Mouse (Mus musculus) megakaryocyte, embryonic 14.5 days (primary cell): ENCODE results near the gene Rsg1. TPM values are rescaled to one million over a fixed set of nuclear protein-coding genes. Genes with fewer than 3 reads are reported as not detected.

Experiments
- H3K27me3 ChIP-seq: replicated peaks from 2 replicates; pipeline ENCODE3; 2012; ENCODE audit warnings: inconsistent platforms
- H3K36me3 ChIP-seq: replicated peaks from 2 replicates; pipeline ENCODE3; 2012; ENCODE audit warnings: low read length, inconsistent platforms, mixed read lengths
- H3K4me1 ChIP-seq: 2 replicates; pipeline ENCODE4 v1.6.1; 2012; ENCODE audit warnings: inconsistent platforms
- H3K4me3 ChIP-seq: replicated peaks from 2 replicates; pipeline ENCODE3; 2012; ENCODE audit warnings: moderate library complexity, mild to moderate bottlenecking, inconsistent platforms
- H3K9me3 ChIP-seq: 2 replicates; pipeline ENCODE4 v1.6.1; 2012; ENCODE audit warnings: inconsistent platforms
- FLI1 ChIP-seq: IDR thresholded peaks from 2 replicates; pipeline ENCODE4 v1.6.1; 2012; ENCODE audit warnings: low read length, inconsistent platforms, mixed read lengths
- GATA1 ChIP-seq: IDR thresholded peaks from 3 replicates; pipeline ENCODE4 v1.6.1; 2012; ENCODE audit warnings: mixed read lengths, low read length, inconsistent platforms, borderline replicate concordance
- polyA plus RNA-seq: library from polyadenylated mRNA; stranded (reverse); fragments of >175 nt; gene quantifications from 2 replicates; pipeline ENCODE4 v1.2.3, GENCODE M21; 2012; ENCODE audit warnings: low replicate concordance; ENCODE audit not compliant: insufficient read depth

The Rsg1 gene
- polyA plus RNA-seq, 1 experiment, result not detected

DNA sequence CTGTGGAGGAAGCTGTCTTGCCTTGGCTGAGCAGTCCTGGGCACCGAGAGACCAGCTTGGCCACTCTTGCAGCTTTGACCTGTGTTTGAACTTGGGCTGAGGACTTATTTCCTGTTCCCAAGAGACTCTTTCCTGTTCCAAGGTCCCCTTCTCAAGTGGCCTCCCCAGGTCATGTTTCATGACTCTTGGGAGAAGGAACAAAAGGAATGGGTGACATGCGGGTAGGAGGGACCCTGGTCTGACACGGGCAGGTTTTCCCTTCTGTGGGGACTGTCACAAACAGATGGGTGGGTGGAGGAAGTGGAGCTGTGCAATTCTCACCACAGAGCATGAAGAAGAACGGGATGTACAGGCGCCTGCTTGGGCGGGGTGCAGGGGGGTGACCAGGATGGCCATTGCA lies 58.0 kb downstream of the Rsg1 start:
- Histone ChIP-seq H3K36me3 (no peaks in the 10 kb centered on the region), H3K4me3 (peak overlapping the region; percentile 23), H3K9me3 (peaks cover 19% of the 10 kb centered on the region), H3K27me3 (peaks cover 62% of the 10 kb centered on the region), H3K4me1 (peaks cover 14% of the 10 kb centered on the region; the same call in 1 of the 2 replicates)
- TF ChIP-seq GATA1 (no peak), FLI1 (no peak)

GRCm38 (mm10) chr4:141272878-141273277 lies 59.1 kb downstream of the Rsg1 start:
- TF ChIP-seq GATA1, result no peak
- TF ChIP-seq FLI1, result no peak
- no peaks in the 10 kb centered on the region for H3K36me3 ChIP-seq
- H3K27me3 ChIP-seq, result peaks cover 71% of the 10 kb centered on the region
- peak overlapping the region; percentile 62 for H3K4me3 ChIP-seq
- H3K9me3 ChIP-seq, result peaks cover 17% of the 10 kb centered on the region
- peaks cover 20% of the 10 kb centered on the region for H3K4me1 ChIP-seq

GRCm38 (mm10) chr4:141273296-141273695 lies 59.5 kb downstream of the Rsg1 start:
- H3K4me1 ChIP-seq, result peaks cover 24% of the 10 kb centered on the region
- TF ChIP-seq GATA1, result no peak
- TF ChIP-seq FLI1, result no peak
- H3K27me3 ChIP-seq, result peaks cover 75% of the 10 kb centered on the region
- no peaks in the 10 kb centered on the region for H3K36me3 ChIP-seq
- H3K9me3 ChIP-seq, result peaks cover 13% of the 10 kb centered on the region
- H3K4me3 ChIP-seq, result peak overlapping the region; percentile 62

- Histone ChIP-seq H3K4me3 (no peak overlapping the region), H3K4me1 (peaks cover 26% of the 10 kb centered on the region), H3K9me3 (peaks cover 11% of the 10 kb centered on the region), H3K36me3 (no peaks in the 10 kb centered on the region), H3K27me3 (peaks cover 84% of the 10 kb centered on the region)
- TF ChIP-seq FLI1, result no peak
Observed at GRCm38 (mm10) chr4:141274485-141275341, 61.0 kb downstream of the Rsg1 start.

Other genes with a start within 250 kb of the Rsg1 start
- gene Atp13a2, start 227.1 kb upstream of the Rsg1 start, polyA plus RNA-seq, result 373 and 691 TPM in 2 replicates
- gene Mfap2, start 203.5 kb upstream of the Rsg1 start, polyA plus RNA-seq, result not detected in 2 replicates
- 4.0 and 4.2 TPM in 2 replicates for gene Crocc, start 153.4 kb upstream of the Rsg1 start, polyA plus RNA-seq
- 110 and 207 TPM in 2 replicates for gene Necap2, start 135.6 kb upstream of the Rsg1 start, polyA plus RNA-seq
- not detected in 2 replicates for gene Spata21, start 125.6 kb upstream of the Rsg1 start, polyA plus RNA-seq
- 136 and 184 TPM in 2 replicates for gene Szrd1, start 74.2 kb upstream of the Rsg1 start, polyA plus RNA-seq
- 9.1 and 10.9 TPM in 2 replicates for gene Fbxo42, start 66.0 kb upstream of the Rsg1 start, polyA plus RNA-seq
- 0.64 TPM in 1 of 2 replicates, not detected in the other for gene Arhgef19, start 25.5 kb downstream of the Rsg1 start, polyA plus RNA-seq
- gene Epha2, start 87.3 kb downstream of the Rsg1 start, polyA plus RNA-seq, result not detected in 2 replicates
- not detected in 2 replicates for gene Fam131c, start 154.3 kb downstream of the Rsg1 start, polyA plus RNA-seq
- not detected in 2 replicates for gene Clcnka, start 184.8 kb downstream of the Rsg1 start, polyA plus RNA-seq
- gene Clcnkb, start 202.1 kb downstream of the Rsg1 start, polyA plus RNA-seq, result not detected in 2 replicates
- gene Hspb7, start 206.8 kb downstream of the Rsg1 start, polyA plus RNA-seq, result not detected in 2 replicates
- gene Srarp, start 222.1 kb downstream of the Rsg1 start, polyA plus RNA-seq, result not detected in 2 replicates
- gene Zbtb17, start 230.7 kb downstream of the Rsg1 start, polyA plus RNA-seq, result 32.4 and 41.2 TPM in 2 replicates